Mouse (Mus musculus): Measurements from ENCODE around the gene Hrg.
"Not testable (repeated sequence)": the region's sequence is repeated elsewhere in the genome, so short reads cannot be mapped to it uniquely, and the experiment has no call there.

Hrg gene

DNA sequence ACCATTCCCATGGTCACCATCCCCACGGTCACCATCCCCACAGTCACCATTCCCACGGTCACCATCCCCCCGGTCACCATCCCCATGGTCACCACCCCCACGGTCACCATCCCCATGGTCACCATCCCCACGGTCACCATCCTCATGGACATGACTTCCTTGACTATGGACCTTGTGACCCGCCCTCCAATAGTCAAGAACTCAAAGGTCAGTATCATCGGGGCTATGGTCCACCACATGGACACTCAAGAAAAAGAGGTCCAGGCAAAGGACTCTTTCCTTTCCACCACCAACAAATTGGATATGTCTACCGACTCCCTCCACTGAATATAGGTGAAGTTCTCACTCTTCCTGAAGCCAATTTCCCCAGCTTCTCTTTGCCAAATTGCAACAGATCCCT, 10.2 kb downstream of the Hrg start:
- DNase-seq (ENCODE audit: low read depth, low spot score), result no peak

DNA sequence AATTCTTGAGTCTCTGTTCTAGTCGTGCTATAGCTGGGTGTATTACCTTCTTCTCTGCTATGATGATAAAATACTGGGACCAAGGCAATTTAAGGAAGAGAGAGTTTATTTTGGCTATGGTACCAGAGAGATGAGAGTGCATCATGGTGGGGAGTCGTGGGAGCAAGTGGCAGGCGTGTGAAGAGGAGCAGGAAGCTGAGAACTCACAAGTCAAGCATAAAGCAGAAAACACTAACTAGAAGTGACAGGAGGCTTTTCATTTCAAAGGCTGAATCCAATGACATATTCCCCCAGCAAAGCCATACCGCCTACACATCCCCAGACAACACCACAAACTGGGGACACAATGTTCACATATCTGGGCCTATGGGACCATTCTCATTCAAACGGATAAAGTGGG, 11.4 kb downstream of the Hrg start:
- peak; percentile 6 for DNase-seq (ENCODE audit: low read depth, low spot score)

DNA sequence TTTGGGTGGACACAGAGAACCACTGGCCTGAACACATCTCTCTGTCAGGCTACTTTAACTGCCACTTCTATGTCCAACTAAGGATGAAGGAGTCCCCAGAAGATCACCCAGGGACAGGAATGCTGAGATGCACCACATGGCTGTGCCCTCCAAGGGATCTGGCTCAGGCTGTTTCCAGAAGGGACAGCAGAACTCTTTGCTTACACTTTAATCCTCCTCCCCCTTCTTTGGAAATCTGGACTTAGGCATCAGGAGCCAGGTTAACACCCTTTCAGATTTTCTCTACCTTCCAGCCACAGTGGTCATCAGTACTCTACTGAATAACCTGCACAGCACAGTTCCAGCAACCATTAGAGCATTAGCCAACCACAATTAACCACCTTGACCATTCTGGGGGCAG, 12.4 kb downstream of the Hrg start:
- DNase-seq (ENCODE audit: low read depth, low spot score), result no peak

DNA sequence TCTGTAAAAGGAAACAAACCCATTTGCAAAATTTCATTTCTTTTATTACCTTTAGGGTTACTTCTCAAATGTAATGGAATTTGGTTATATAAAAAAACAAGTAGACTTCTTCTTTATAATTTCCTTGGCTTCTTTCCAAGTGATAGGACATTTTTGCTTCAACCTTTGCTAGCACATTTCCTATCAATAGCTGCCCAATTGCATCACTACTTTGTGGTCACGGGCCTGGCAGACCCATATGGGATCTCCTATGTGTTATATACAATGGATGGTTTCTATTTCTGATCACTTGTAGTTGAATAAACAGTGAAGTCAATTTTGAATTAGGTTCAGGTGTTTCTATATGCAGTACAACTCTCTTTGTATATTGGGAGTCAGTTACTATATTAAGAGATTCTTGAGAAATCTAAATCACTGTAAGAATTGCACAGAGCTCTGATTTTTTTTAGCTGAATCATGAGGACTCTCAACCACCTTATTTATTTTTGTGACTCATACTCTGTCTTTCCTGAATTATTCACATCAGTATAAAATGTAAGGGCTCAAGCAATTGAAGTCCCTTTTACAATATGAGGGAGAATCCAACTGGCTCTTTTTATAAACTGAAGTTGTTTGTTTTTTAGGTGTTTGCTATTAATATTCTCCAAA, 16.6 kb downstream of the Hrg start:
- DNase-seq (ENCODE audit: low read depth, low spot score), result peak; percentile 42

DNA sequence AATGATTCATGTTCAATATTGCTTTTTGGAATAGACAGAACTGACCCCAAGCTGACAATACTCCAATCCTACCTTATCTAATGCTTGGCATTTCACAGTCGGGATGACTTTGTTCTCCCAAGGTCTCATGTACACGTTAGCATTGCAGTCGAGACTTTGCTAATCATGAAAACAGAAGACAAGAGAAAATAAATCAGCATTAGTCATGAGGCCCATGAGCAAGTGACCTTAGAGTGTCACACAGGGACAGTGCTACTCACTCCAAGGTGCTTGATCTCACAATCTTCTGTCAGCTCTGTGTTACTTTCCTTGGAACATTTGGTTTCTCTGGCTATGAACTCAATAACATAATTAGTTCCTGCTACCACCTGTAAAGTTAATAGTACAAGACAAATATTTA, 46.1 kb downstream of the Hrg start:
- DNase-seq (ENCODE audit: low read depth, low spot score), result not testable (repeated sequence)

Measured in telencephalon, adult 2 months (tissue).